Mouse (Mus musculus) MEL (cell line): Measurements from ENCODE around the gene Prdm8. TPM values are rescaled to one million over a fixed set of nuclear protein-coding genes. Genes with fewer than 3 reads are reported as not detected.

Experiments used
- DNase-seq: peaks from one replicate; pipeline ENCODE4 v3.0.0; 2011; ENCODE audit warnings: low read depth, low spot score
- H3K27ac ChIP-seq: 2 replicates; pipeline ENCODE4 v1.5.1; 2012; ENCODE audit warnings: low read depth, mild to moderate bottlenecking, control low read depth, low read length, moderate library complexity; ENCODE audit not compliant: control insufficient read depth
- H3K27me3 ChIP-seq, 2 experiments: fragments of 150-350 bp in 1 of 2; sonication (generic) in 1 of 2; 2 replicates each; pipeline ENCODE4 v1.6.1; 2012; ENCODE audit warnings: low read length in 2 of 2, mild to moderate bottlenecking in 2 of 2, improper control_type of control experiment in 1 of 2, moderate library complexity in 1 of 2; ENCODE audit not compliant: insufficient read depth in 2 of 2, control insufficient read depth in 1 of 2
- H3K36me3 ChIP-seq, 2 experiments: 2 replicates each; pipeline ENCODE4 v1.6.1; 2012 to 2014; ENCODE audit warnings: low read length in 2 of 2, improper control_type of control experiment in 1 of 2, inconsistent platforms in 1 of 2, mild to moderate bottlenecking in 1 of 2; ENCODE audit not compliant: insufficient read depth in 2 of 2, control insufficient read depth in 1 of 2
- H3K4me1 ChIP-seq, 2 experiments: fragments of 150-350 bp in 1 of 2; sonication (generic) in 1 of 2; 2 replicates each; pipeline ENCODE4 v1.6.1; 2012; ENCODE audit warnings: low read length in 2 of 2, improper control_type of control experiment in 1 of 2, mild to moderate bottlenecking in 1 of 2; ENCODE audit not compliant: insufficient read depth in 2 of 2, control insufficient read depth in 1 of 2
- H3K4me3 ChIP-seq, 2 experiments: fragments of 150-350 bp in 1 of 2; sonication (generic) in 1 of 2; 2 replicates each; pipeline ENCODE4 v1.5.1; 2012; ENCODE audit warnings: low read depth in 2 of 2, low read length in 2 of 2, mild to moderate bottlenecking in 2 of 2, moderate library complexity in 2 of 2, control low read depth in 1 of 2, improper control_type of control experiment in 1 of 2; ENCODE audit not compliant: control insufficient read depth in 1 of 2, insufficient read depth in 1 of 2
- H3K79me2 ChIP-seq: 2 replicates; pipeline ENCODE4 v1.6.1; 2012; ENCODE audit warnings: mild to moderate bottlenecking, low read length, moderate library complexity; ENCODE audit not compliant: control insufficient read depth, poor library complexity, insufficient read depth
- H3K9ac ChIP-seq: 2 replicates; pipeline ENCODE4 v1.6.1; 2012; ENCODE audit warnings: low read depth, mild to moderate bottlenecking, control low read depth, low read length, moderate library complexity; ENCODE audit not compliant: control insufficient read depth, poor library complexity, severe bottlenecking
- H3K9me3 ChIP-seq: fragments of 150-350 bp; sonication (generic); replicated peaks from 2 replicates; pipeline ENCODE4 v1.6.1; 2012; ENCODE audit warnings: mild to moderate bottlenecking, low read length, improper control_type of control experiment, moderate library complexity; ENCODE audit not compliant: insufficient read depth
- CHD2 ChIP-seq: IDR thresholded peaks from 2 replicates; pipeline ENCODE4 v1.6.1; 2011; ENCODE audit warnings: low read length, improper control_type of control experiment
- CTCF ChIP-seq, 3 experiments: IDR thresholded peaks in 2 of 3; conservative IDR thresholded peaks in 1 of 3; 2 replicates each; pipeline ENCODE4 v1.5.1; 2011 to 2012; ENCODE audit warnings: low read length in 3 of 3, low read depth in 2 of 3, mild to moderate bottlenecking in 2 of 3, improper control_type of control experiment in 1 of 3, inconsistent platforms in 1 of 3, mixed read lengths in 1 of 3, moderate library complexity in 1 of 3; ENCODE audit not compliant: control insufficient read depth in 1 of 3, insufficient read depth in 1 of 3, poor library complexity in 1 of 3, severe bottlenecking in 1 of 3
- E2F4 ChIP-seq: IDR thresholded peaks from 2 replicates; pipeline ENCODE4 v1.6.1; 2011; ENCODE audit warnings: low read depth, low read length, improper control_type of control experiment, borderline replicate concordance
- GATA1 ChIP-seq: IDR thresholded peaks from 2 replicates; pipeline ENCODE4 v1.6.1; 2011; ENCODE audit warnings: low read depth, low read length, improper control_type of control experiment
- HCFC1 ChIP-seq: IDR thresholded peaks from 2 replicates; pipeline ENCODE4 v1.6.1; 2012; ENCODE audit warnings: low read depth, mild to moderate bottlenecking, inconsistent platforms, low read length, improper control_type of control experiment, moderate library complexity
- JUND ChIP-seq: IDR thresholded peaks from 2 replicates; pipeline ENCODE4 v1.6.1; 2011; ENCODE audit warnings: low read depth, mild to moderate bottlenecking, improper control_type of control experiment, low read length
- KAT2A ChIP-seq: conservative IDR thresholded peaks from 2 replicates; pipeline ENCODE4 v1.6.1; 2012; ENCODE audit warnings: low read depth, low read length, improper control_type of control experiment, inconsistent platforms
- MAX ChIP-seq: IDR thresholded peaks from 2 replicates; pipeline ENCODE4 v1.6.1; 2011; ENCODE audit warnings: low read length, improper control_type of control experiment
- MAZ ChIP-seq: IDR thresholded peaks from 2 replicates; pipeline ENCODE4 v1.6.1; 2012; ENCODE audit warnings: low read depth, mild to moderate bottlenecking, inconsistent platforms, low read length, improper control_type of control experiment
- MEF2A ChIP-seq: IDR thresholded peaks from 2 replicates; pipeline ENCODE4 v1.6.1; 2014; ENCODE audit warnings: low read depth, mild to moderate bottlenecking, inconsistent platforms, low read length, improper control_type of control experiment; ENCODE audit not compliant: poor library complexity, insufficient replicate concordance, severe bottlenecking; ENCODE audit errors: extremely low read depth
- MYC ChIP-seq: IDR thresholded peaks from 2 replicates; pipeline ENCODE4 v1.6.1; 2011; ENCODE audit warnings: low read depth, mild to moderate bottlenecking, low read length, improper control_type of control experiment, moderate library complexity
- NRF1 ChIP-seq: IDR thresholded peaks from 2 replicates; pipeline ENCODE4 v1.6.1; 2014; ENCODE audit warnings: low read depth, mild to moderate bottlenecking, inconsistent platforms, low read length, improper control_type of control experiment, moderate library complexity; ENCODE audit not compliant: poor library complexity, insufficient read depth, severe bottlenecking
- POLR2A ChIP-seq, 2 experiments: IDR thresholded peaks; 2 replicates each; pipeline ENCODE4 v1.6.1; 2011 to 2012; ENCODE audit warnings: low read length in 2 of 2, mild to moderate bottlenecking in 2 of 2, control low read depth in 1 of 2, improper control_type of control experiment in 1 of 2, low read depth in 1 of 2, moderate library complexity in 1 of 2; ENCODE audit not compliant: control insufficient read depth in 1 of 2, insufficient read depth in 1 of 2, poor library complexity in 1 of 2
- POLR2AphosphoS2 ChIP-seq: IDR thresholded peaks from 2 replicates; pipeline ENCODE4 v1.6.1; 2011; ENCODE audit warnings: low read length, improper control_type of control experiment
- SIN3A ChIP-seq: IDR thresholded peaks from 2 replicates; pipeline ENCODE4 v1.6.1; 2012; ENCODE audit warnings: low read length, improper control_type of control experiment, inconsistent platforms
- SMC3 ChIP-seq: IDR thresholded peaks from 2 replicates; pipeline ENCODE4 v1.6.1; 2011; ENCODE audit warnings: low read depth, low read length, improper control_type of control experiment
- TAL1 ChIP-seq: IDR thresholded peaks from 2 replicates; pipeline ENCODE4 v1.6.1; 2012; ENCODE audit warnings: mild to moderate bottlenecking, inconsistent platforms, low read length, moderate library complexity, mixed read lengths
- USF1 ChIP-seq: IDR thresholded peaks from 2 replicates; pipeline ENCODE4 v1.6.1; 2014; ENCODE audit warnings: low read depth, mild to moderate bottlenecking, inconsistent platforms, low read length, improper control_type of control experiment, moderate library complexity
- USF2 ChIP-seq, 2 experiments: IDR thresholded peaks; 2 replicates each; pipeline ENCODE4 v1.6.1; 2011 to 2012; ENCODE audit warnings: improper control_type of control experiment in 2 of 2, low read length in 2 of 2, borderline replicate concordance in 1 of 2, inconsistent platforms in 1 of 2, low read depth in 1 of 2, mild to moderate bottlenecking in 1 of 2; ENCODE audit not compliant: insufficient read depth in 1 of 2
- ZC3H11A ChIP-seq: IDR thresholded peaks from 2 replicates; pipeline ENCODE4 v1.6.1; 2012; ENCODE audit warnings: low read depth, mild to moderate bottlenecking, inconsistent platforms, low read length, improper control_type of control experiment
- polyA plus RNA-seq, 2 experiments: library from polyadenylated mRNA; stranded (reverse) in 1 of 2; unstranded in 1 of 2; fragments of >175 nt in 1 of 2; fragments of >200 nt in 1 of 2; gene quantifications; 2 replicates each; pipeline versions ENCODE4 v1.2.1 to v1.2.4; 2012; ENCODE audit warnings: low replicate concordance in 2 of 2, low read depth in 1 of 2; ENCODE audit not compliant: insufficient read length in 2 of 2, insufficient read depth in 1 of 2, missing spikeins in 1 of 2
- total RNA-seq: library from RNA; depleted of rRNA; stranded (reverse); fragments of 300-350 nt; gene quantifications from 2 replicates; pipeline ENCODE4 v1.2.3, GENCODE M21; 2012

The Prdm8 gene
- total and polyA plus RNA-seq, 3 experiments: not detected

DNA sequence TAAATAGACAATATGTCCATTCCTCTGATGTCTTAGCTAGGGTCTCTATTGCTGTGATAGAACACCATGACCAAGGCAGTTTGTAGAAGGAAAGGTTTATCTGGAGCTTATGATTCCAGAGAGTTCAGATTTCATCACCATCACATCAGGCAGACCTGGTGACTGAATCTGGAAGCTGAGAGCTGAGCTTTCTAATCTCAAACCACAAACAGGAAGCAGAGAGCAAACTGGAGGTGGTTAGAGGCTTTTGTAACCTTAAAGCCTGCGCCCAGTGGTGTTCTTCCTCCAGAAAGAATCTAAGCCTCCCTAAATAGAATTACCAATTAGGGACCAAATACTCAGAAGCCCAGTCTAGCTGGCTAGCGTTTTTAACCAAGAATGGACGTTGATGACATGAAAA, 20.1 kb upstream of the Prdm8 start:
- Histone ChIP-seq H3K9me3 (no peaks in the 10 kb centered on the region), H3K27me3 (no peaks in the 10 kb centered on the region), H3K79me2 (no peaks in the 10 kb centered on the region), H3K4me3 (no peak overlapping the region), H3K36me3 (no peaks in the 10 kb centered on the region), H3K4me1 (no peaks in the 10 kb centered on the region), H3K9ac (no peak overlapping the region), H3K27ac (no peak overlapping the region)
- no peak for DNase-seq
- TF ChIP-seq ZC3H11A (no peak), HCFC1 (no peak), TAL1 (no peak), GATA1 (no peak), MAZ (no peak), CHD2 (no peak), E2F4 (no peak), USF1 (no peak), MAX (no peak), JUND (no peak), POLR2A (IDR thresholded peaks at IDR 0.05; ENCODE audit: control insufficient read depth in 1 of 2, insufficient read depth in 1 of 2, low read depth in 1 of 2, low read length in 2 of 2, poor library complexity in 1 of 2) (no peak)

DNA sequence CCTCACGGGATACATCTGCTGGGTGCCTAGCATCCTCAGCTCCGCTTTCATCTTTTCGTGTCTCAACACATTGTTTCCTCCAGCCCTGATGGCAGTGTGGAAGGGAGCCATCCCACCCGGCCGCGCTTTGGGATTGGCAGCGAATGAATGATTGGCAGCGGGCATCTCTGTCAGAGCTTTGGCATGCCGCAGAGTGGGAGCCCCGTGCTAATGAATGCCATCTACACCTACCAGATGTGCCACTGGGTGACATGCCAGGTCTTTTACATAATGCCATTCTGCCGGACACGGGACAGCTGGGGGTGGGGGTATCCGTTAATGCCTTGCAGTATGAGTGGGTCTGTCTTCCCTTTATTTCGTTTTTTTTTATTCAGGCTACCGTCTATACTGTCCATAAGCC, 882 bp upstream of the Prdm8 start:
- H3K27ac ChIP-seq: no peak overlapping the region
- no peak overlapping the region for H3K9ac ChIP-seq
- DNase-seq: no peak
- no peaks in the 10 kb centered on the region for H3K79me2 ChIP-seq
- no peak overlapping the region for H3K4me3 ChIP-seq
- H3K36me3 ChIP-seq: no peaks in the 10 kb centered on the region
- H3K9me3 ChIP-seq: no peaks in the 10 kb centered on the region
- no peaks in the 10 kb centered on the region for H3K27me3 ChIP-seq
- H3K4me1 ChIP-seq: no peaks in the 10 kb centered on the region
- no peak for TF ChIP-seq CTCF (IDR thresholded peaks at IDR 0.05 in 2 of 3, conservative IDR thresholded peaks at IDR 0.05 in 1 of 3; ENCODE audit: control insufficient read depth in 1 of 3, insufficient read depth in 1 of 3, low read depth in 2 of 3, low read length in 3 of 3, poor library complexity in 1 of 3, severe bottlenecking in 1 of 3)
- TF ChIP-seq HCFC1: no peak

DNA sequence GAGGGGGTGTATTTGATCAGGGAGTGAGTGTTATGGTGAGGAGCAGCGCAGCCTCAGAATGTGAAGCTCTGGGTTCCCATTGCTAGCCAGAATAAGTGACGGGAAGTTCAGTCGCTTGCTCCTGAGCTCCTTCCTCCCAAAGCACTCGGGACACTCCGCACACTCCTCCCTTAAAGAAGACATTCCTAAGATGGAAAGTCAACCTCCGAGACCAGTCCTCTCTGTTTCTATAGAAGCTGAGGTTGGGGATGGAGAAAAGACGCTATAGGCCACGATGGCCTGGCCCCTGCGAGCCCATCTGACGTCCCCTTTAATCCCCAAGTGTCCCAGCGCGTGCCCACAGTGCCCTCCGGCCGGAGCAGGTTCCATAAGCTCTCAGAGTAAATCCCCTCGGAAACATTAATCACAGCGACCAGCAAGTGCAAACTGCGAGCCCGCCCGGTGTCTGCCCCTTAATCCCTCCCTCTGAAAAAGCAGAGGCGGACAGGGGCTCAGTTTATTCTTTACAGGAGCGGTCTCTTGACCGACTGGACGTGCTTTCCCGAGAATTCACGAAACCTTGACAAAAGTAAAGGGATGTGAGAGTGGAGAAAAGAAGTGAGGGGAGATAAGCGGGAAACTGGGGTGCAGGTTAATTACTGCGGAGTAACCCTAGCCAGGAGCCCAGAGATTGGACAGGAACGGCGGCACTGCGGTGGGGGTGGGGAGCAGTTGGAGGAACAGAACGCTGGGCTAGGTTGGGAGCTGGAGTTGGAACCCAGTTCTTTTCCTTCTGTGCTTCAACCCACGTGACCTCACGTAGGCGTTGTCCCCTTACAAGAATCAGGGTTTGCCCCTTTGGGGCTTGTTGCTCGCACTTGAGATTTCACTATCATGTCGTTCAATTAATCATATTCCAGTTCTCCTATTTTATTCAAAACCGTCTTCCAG, 1.6 kb downstream of the Prdm8 start:
- Histone ChIP-seq H3K27me3 (no peaks in the 10 kb centered on the region), H3K27ac (no peak overlapping the region), H3K9me3 (no peaks in the 10 kb centered on the region), H3K79me2 (no peaks in the 10 kb centered on the region), H3K36me3 (no peaks in the 10 kb centered on the region), H3K9ac (no peak overlapping the region), H3K4me1 (no peaks in the 10 kb centered on the region), H3K4me3 (no peak overlapping the region)
- no peak for DNase-seq
- no peak for TF ChIP-seq CTCF (IDR thresholded peaks at IDR 0.05 in 2 of 3, conservative IDR thresholded peaks at IDR 0.05 in 1 of 3; ENCODE audit: control insufficient read depth in 1 of 3, insufficient read depth in 1 of 3, low read depth in 2 of 3, low read length in 3 of 3, poor library complexity in 1 of 3, severe bottlenecking in 1 of 3)
- no peak for TF ChIP-seq MAZ
- no peak for TF ChIP-seq CHD2
- TF ChIP-seq E2F4: no peak
- TF ChIP-seq USF2 (IDR thresholded peaks at IDR 0.05; ENCODE audit: borderline replicate concordance in 1 of 2, insufficient read depth in 1 of 2, low read depth in 1 of 2, low read length in 2 of 2): no peak
- TF ChIP-seq JUND: no peak
- TF ChIP-seq NRF1: no peak
- no peak for TF ChIP-seq SIN3A
- TF ChIP-seq SMC3: no peak
- no peak for TF ChIP-seq KAT2A
- no peak for TF ChIP-seq GATA1
- no peak for TF ChIP-seq POLR2AphosphoS2
- TF ChIP-seq MEF2A: no peak
- TF ChIP-seq MYC: no peak
